Mouse (Mus musculus) CH12.LX (cell line): ENCODE measurements around the gene Yif1a.

Experiments
- BHLHE40 ChIP-seq: IDR thresholded peaks from 2 replicates; pipeline ENCODE4 v1.6.1; 2011; ENCODE audit warnings: mild to moderate bottlenecking, low read depth, low read length, improper control_type of control experiment
- CTCF ChIP-seq, 2 experiments: IDR thresholded peaks in 1 of 2; conservative IDR thresholded peaks in 1 of 2; 2 replicates each; pipeline ENCODE4 v1.5.1; 2011 to 2012; ENCODE audit warnings: low read depth in 2 of 2, low read length in 2 of 2, improper control_type of control experiment in 1 of 2, inconsistent platforms in 1 of 2, mild to moderate bottlenecking in 1 of 2, moderate library complexity in 1 of 2
- HCFC1 ChIP-seq: IDR thresholded peaks from 2 replicates; pipeline ENCODE4 v1.6.1; 2012; ENCODE audit warnings: low read depth, mild to moderate bottlenecking, inconsistent platforms, low read length, improper control_type of control experiment
- MAFK ChIP-seq: IDR thresholded peaks from 2 replicates; pipeline ENCODE4 v1.6.1; 2011; ENCODE audit warnings: low read length, improper control_type of control experiment; ENCODE audit not compliant: insufficient replicate concordance
- MAX ChIP-seq: IDR thresholded peaks from 2 replicates; pipeline ENCODE4 v1.6.1; 2011; ENCODE audit warnings: low read length, improper control_type of control experiment
- MXI1 ChIP-seq: IDR thresholded peaks from 2 replicates; pipeline ENCODE4 v1.6.1; 2011; ENCODE audit warnings: mild to moderate bottlenecking, low read depth, low read length, improper control_type of control experiment
- POLR2A ChIP-seq: IDR thresholded peaks from 2 replicates; pipeline ENCODE4 v1.6.1; 2011; ENCODE audit warnings: low read depth, mild to moderate bottlenecking, improper control_type of control experiment, low read length
- SIN3A ChIP-seq: IDR thresholded peaks from 2 replicates; pipeline ENCODE4 v1.6.1; 2012; ENCODE audit warnings: low read length, improper control_type of control experiment, inconsistent platforms
- TCF12 ChIP-seq: IDR thresholded peaks from 2 replicates; pipeline ENCODE4 v1.6.1; 2014; ENCODE audit warnings: low read depth, mild to moderate bottlenecking, inconsistent platforms, low read length, improper control_type of control experiment
- ZC3H11A ChIP-seq: IDR thresholded peaks from 2 replicates; pipeline ENCODE4 v1.6.1; 2012; ENCODE audit warnings: low read depth, mild to moderate bottlenecking, inconsistent platforms, low read length, improper control_type of control experiment
- ZKSCAN1 ChIP-seq: IDR thresholded peaks from 2 replicates; pipeline ENCODE4 v1.6.1; 2012; ENCODE audit warnings: low read depth, inconsistent platforms, low read length, improper control_type of control experiment, borderline replicate concordance

DNA sequence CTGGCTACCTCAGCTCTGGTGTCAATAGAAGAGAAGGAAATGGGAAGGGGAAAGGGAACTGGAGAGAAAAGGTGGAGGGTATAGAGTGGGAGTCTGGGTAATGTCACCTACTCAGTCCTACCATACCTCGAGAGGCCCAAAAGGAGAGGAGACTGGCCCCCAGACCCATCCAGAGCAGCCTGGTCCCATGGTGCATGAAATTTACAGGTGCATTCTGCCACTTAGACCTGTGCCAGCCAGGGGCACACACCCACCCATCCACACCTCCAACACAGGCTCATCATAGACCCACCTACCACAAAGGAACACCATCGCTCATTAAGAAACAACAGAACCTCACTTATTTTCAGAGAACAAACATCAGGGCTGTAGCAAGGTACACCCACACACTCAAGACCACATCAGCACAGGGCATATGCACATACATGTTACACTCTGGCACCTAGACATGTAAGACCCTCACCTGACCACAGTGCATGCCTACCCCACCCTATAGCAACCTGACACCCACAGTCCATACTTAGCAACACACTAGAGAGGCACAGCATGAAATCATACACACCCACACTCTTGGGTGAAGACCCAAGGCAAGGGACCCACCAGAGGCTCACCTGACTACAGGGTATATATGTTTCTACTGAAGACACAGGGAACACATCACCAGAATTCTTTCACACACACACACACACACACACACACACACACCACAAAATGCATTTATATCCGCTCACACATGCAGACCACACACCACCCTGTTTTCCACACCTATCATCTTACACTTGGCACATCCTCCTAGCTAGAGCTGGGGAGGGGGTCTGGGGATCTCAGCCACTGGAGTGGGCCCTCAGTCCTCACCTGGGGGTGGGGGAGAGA, 4.1 kb upstream of the Yif1a start:
- TF ChIP-seq ZKSCAN1 (no peak), HCFC1 (no peak), CTCF (conservative IDR thresholded peaks at IDR 0.05 in 1 of 2, IDR thresholded peaks at IDR 0.05 in 1 of 2; ENCODE audit: low read depth in 2 of 2, low read length in 2 of 2) (no peak), MAX (no peak), TCF12 (no peak), MXI1 (no peak), POLR2A (no peak), MAFK (no peak), SIN3A (no peak), BHLHE40 (no peak), ZC3H11A (no peak)
